Mouse (Mus musculus) liver, postnatal 0 days (tissue): ENCODE measurements around the gene Nusap1.

ENCODE experiments used
- CTCF ChIP-seq: sonication (generic); IDR thresholded peaks from 2 replicates; pipeline ENCODE4 v1.5.1; 2016; ENCODE audit warnings: antibody characterized with exemption, low read depth
- EP300 ChIP-seq: IDR thresholded peaks from 2 replicates; pipeline ENCODE4 v1.6.1; 2016; ENCODE audit warnings: antibody characterized with exemption, low read depth, mild to moderate bottlenecking

- no peak for TF ChIP-seq CTCF
- no peak for TF ChIP-seq EP300
These were observed 56.6 kb downstream of the Nusap1 start, which contains the start of gene Rtf1 for GRCm38 (mm10) chr2:119674525-119675214.
